Mouse (Mus musculus) limb, embryonic 14.5 days (tissue): ENCODE data around the gene Sptbn1. TPM values are rescaled to one million over a fixed set of nuclear protein-coding genes. Genes with fewer than 3 reads are reported as not detected.
A peak's percentile ranks its signal among the peaks of the same experiment; 100 is the strongest.

ENCODE experiments used
- ATAC-seq: fragments of 200-750 bp; cut with Nextera tagmentation; 2 replicates; pipeline ENCODE4 v1.8.0; 2017; ENCODE audit warnings: low read depth, moderate number of reproducible peaks, moderate TSS enrichment; ENCODE audit not compliant: low FRiP score
- DNase-seq: peaks from one replicate; pipeline ENCODE4 v3.0.0-alpha.2; 2015; ENCODE audit warnings: low spot score
- H3K27ac ChIP-seq: fragments of 300-500 bp; sonication (generic); replicated peaks from 2 replicates; pipeline ENCODE4 v1.5.1; 2014; ENCODE audit warnings: low read depth, mild to moderate bottlenecking, low read length, moderate library complexity, mixed read lengths
- H3K27me3 ChIP-seq: fragments of 300-500 bp; sonication (generic); 2 replicates; pipeline ENCODE4 v1.6.1; 2014; ENCODE audit warnings: low read length, mixed read lengths; ENCODE audit not compliant: control insufficient read depth, insufficient read depth
- H3K36me3 ChIP-seq: fragments of 300-500 bp; sonication (generic); 2 replicates; pipeline ENCODE4 v1.6.1; 2014; ENCODE audit warnings: mild to moderate bottlenecking, low read length, moderate library complexity, mixed read lengths; ENCODE audit not compliant: control insufficient read depth, insufficient read depth
- H3K4me1 ChIP-seq: fragments of 300-500 bp; sonication (generic); 2 replicates; pipeline ENCODE4 v1.6.1; 2014; ENCODE audit warnings: antibody characterized with exemption, low read length, mixed read lengths; ENCODE audit not compliant: control insufficient read depth, insufficient read depth
- H3K4me2 ChIP-seq: fragments of 300-500 bp; sonication (generic); replicated peaks from 2 replicates; pipeline ENCODE4 v1.6.1; 2014; ENCODE audit warnings: low read depth, mild to moderate bottlenecking, low read length, moderate library complexity; ENCODE audit not compliant: severe bottlenecking
- H3K4me3 ChIP-seq: fragments of 300-500 bp; sonication (generic); replicated peaks from 2 replicates; pipeline ENCODE4 v1.5.1; 2014; ENCODE audit warnings: low read length
- H3K9ac ChIP-seq: fragments of 300-500 bp; sonication (generic); 2 replicates; pipeline ENCODE4 v1.6.1; 2014; ENCODE audit warnings: mild to moderate bottlenecking, low read depth, low read length, moderate library complexity; ENCODE audit not compliant: severe bottlenecking
- H3K9me3 ChIP-seq: fragments of 300-500 bp; sonication (generic); 2 replicates; pipeline ENCODE4 v1.6.1; 2016; ENCODE audit warnings: low read length; ENCODE audit not compliant: control insufficient read depth
- POLR2A ChIP-seq: fragments of 200-500 bp; IDR thresholded peaks from 2 replicates; pipeline ENCODE4 v1.8.0; 2012; ENCODE audit warnings: inconsistent platforms, mild to moderate bottlenecking, moderate library complexity, borderline replicate concordance; ENCODE audit not compliant: insufficient read depth, insufficient read length; ENCODE audit errors: extremely low read depth
- WGBS: fragments of 180-500 bp; shearing (Covaris S2); extraction: QIAGEN DNeasy Blood & Tissue Kit; methylation state at CpG from one replicate; pipeline ENCODE4 v1.1.7; 2014; 5-methylcytosine and 5-hydroxymethylcytosine counted together
- polyA plus RNA-seq, 2 experiments: library from polyadenylated mRNA; depleted of rRNA in 1 of 2; stranded (reverse) in 1 of 2; unstranded in 1 of 2; fragments of >200 nt; fragmentation: Nextera tagmentation in 1 of 2; extraction: Ambion mirVana in 1 of 2; gene quantifications; 2 replicates each; pipeline versions ENCODE4 v1.2.1 to v1.2.3; 2012 to 2014

Gene Sptbn1
- polyA plus RNA-seq, 2 experiments, result 101 to 120 TPM

DNA sequence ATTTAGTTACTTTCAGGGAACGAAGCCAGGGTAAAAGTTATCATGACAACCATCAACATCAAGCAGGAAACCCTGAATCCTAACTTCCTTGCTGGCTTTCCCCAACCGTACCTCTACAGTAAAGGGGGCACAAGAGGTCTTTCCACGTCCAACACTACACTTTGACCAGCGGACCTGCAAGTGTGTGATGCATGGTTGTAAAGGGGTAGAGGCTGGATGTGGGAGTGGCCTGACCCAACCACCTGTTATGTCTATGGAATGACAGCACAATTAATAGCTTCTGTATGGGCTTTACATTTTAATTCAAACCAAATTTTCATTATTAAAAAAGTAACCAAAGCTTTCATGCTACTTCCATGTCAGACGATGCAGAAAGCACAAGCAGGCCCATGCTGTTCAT, 96.8 kb downstream of the Sptbn1 start:
- H3K4me3 ChIP-seq, result no peak overlapping the region
- ATAC-seq, result no peak
- no peak for TF ChIP-seq POLR2A
- 0 out of 2 replicates have a peak, but pooled peaks cover 4% of the 10 kb centered on the region for H3K36me3 ChIP-seq
- no peak overlapping the region for H3K4me2 ChIP-seq
- no peaks in the 10 kb centered on the region for H3K27me3 ChIP-seq
- H3K9me3 ChIP-seq, result no peaks in the 10 kb centered on the region
- no peak for DNase-seq
- peaks cover 5% of the 10 kb centered on the region; the same call in 1 of the 2 replicates for H3K4me1 ChIP-seq
- H3K9ac ChIP-seq, result no peak overlapping the region
- no peak overlapping the region for H3K27ac ChIP-seq
- WGBS, result 86% methylated on average over 5 of the region's 5 CpGs

DNA sequence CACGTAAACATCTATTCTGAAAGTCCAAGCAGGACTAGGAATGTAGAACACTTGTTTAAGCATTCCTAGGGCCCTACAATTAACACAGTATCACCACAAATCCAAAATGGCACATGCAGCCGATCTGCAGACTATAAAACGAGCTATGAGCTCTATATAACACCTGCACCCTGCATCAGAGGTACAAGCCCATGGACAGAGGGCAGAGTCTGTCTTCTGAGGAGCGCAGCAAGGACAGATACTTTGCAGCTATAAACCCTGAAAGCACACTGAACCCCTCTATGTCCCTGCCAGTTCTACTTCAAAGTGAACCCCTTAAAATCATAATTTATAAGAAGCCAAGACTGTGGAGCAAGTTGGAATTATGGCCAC, 101.4 kb downstream of the Sptbn1 start:
- Histone ChIP-seq H3K4me2 (no peak overlapping the region), H3K36me3 (no peaks in the 10 kb centered on the region), H3K4me1 (peaks cover 5% of the 10 kb centered on the region; the same call in 1 of the 2 replicates), H3K27ac (no peak overlapping the region), H3K4me3 (no peak overlapping the region), H3K9me3 (no peaks in the 10 kb centered on the region), H3K9ac (no peak overlapping the region), H3K27me3 (no peaks in the 10 kb centered on the region)
- DNase-seq (peak; percentile 4), ATAC-seq (no peak)
- WGBS, result 60% methylated on average over 4 of the region's 4 CpGs
- TF ChIP-seq POLR2A, result no peak

DNA sequence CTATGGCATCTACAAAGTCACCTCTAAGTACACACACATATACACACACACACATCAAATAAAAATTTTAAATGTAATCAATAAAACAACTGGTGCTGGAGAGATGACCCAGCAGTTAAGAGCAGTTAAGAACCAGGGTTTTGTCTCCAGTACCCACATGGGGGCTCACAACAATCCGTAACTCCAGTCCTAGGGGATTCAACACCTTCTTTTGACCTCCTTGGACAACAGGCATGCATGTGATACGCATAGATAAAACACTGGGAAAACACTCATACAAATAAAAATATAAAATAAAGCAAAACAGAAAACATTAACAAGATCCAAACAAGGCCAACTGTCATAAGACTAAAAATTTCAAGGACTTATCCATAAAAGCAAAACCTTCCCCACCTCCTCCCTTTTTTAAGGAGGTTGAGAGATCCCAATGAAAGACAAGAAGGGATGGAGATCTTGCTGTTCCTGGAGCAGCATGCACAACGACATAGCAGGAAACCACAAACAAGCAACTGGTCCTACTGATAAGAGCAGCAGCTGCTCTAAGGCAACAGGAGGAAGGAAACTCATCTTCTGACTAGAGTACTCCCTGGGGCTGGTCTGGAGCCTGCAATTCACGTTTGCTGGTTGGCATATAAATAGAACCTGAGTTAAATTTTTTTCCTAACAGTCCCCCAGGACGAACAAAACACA, 102.0 kb downstream of the Sptbn1 start:
- Histone ChIP-seq H3K27me3 (no peaks in the 10 kb centered on the region), H3K9ac (no peak overlapping the region), H3K4me1 (peaks cover 5% of the 10 kb centered on the region; the same call in 1 of the 2 replicates), H3K27ac (no peak overlapping the region), H3K4me2 (no peak overlapping the region), H3K9me3 (no peaks in the 10 kb centered on the region), H3K36me3 (no peaks in the 10 kb centered on the region), H3K4me3 (no peak overlapping the region)
- no peak for TF ChIP-seq POLR2A
- 47% methylated on average over 5 of the region's 5 CpGs for WGBS
- ATAC-seq (no peak), DNase-seq (no peak)

DNA sequence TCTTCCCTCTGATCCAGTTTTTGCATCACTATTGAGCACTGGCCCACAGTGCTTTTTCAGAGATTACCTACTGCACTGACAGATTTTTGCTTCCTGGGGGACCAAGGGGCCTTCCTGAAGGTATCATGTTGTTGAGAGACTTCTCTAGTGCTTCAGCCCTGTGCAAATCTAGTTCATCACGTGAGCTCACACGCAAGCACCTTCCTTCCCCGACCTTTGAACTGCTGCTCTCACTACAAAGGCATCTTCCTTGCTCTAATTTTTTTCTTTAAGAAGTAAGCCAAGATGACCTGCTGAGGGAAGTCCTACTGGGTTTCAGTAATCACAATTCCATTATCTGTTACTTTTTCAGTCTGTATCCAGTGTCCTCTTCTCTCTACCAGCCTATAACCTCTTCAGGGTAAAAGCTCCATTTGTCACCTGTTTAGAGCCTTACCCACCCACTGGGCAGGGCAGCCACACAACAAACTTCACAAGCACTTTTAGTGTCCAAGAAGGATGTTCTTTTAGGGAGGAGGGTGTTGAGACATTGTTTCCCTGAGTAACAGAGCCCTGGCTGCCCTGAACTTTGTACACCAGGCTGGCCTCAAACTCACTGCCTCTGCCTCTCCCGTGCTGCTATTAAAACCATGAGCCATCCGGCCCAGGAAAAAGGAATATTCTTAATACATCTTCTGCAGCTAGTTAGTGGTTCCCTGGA, 103.3 kb downstream of the Sptbn1 start:
- H3K27me3 ChIP-seq, result no peaks in the 10 kb centered on the region
- H3K27ac ChIP-seq, result no peak overlapping the region
- WGBS, result 62% methylated on average over 5 of the region's 5 CpGs
- no peak for ATAC-seq
- H3K4me2 ChIP-seq, result no peak overlapping the region
- TF ChIP-seq POLR2A, result no peak
- H3K4me3 ChIP-seq, result no peak overlapping the region
- H3K36me3 ChIP-seq, result no peaks in the 10 kb centered on the region
- DNase-seq, result no peak
- H3K4me1 ChIP-seq, result peaks cover 5% of the 10 kb centered on the region; the same call in 1 of the 2 replicates
- H3K9me3 ChIP-seq, result no peaks in the 10 kb centered on the region
- no peak overlapping the region for H3K9ac ChIP-seq

DNA sequence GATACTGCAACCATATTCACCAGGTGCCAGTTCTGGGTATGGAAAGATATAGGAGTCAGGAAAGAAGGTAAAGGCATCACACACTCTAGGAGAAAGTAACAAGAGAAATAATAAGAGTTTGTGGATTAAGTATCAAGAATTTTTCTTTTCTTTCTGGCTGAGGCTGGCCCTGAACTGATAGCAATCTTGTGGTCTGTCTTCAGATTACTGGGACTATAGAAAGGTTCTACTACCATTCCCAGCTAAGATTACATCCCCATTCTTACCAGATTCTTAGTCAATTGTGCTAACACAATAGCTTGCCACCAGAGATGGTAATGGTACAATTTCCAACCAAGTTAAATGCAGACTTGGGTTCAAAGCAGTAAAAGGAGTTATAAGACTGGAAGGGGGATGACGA, 104.1 kb downstream of the Sptbn1 start:
- ATAC-seq, result no peak
- Histone ChIP-seq H3K4me3 (no peak overlapping the region), H3K4me1 (peaks cover 5% of the 10 kb centered on the region; the same call in 1 of the 2 replicates), H3K9me3 (no peaks in the 10 kb centered on the region), H3K4me2 (no peak overlapping the region), H3K36me3 (peaks cover 5% of the 10 kb centered on the region), H3K27me3 (no peaks in the 10 kb centered on the region), H3K9ac (no peak overlapping the region), H3K27ac (no peak overlapping the region)
- DNase-seq, result no peak
- TF ChIP-seq POLR2A, result no peak
- WGBS, result 70% methylated on average over 1 of the region's 1 CpGs
